Mouse (Mus musculus) heart, embryonic 12.5 days (tissue): ENCODE data around the gene Isca2. TPM values are rescaled to one million over a fixed set of nuclear protein-coding genes. Genes with fewer than 3 reads are reported as not detected.

Experiments
- ATAC-seq: fragments of 200-750 bp; cut with Nextera tagmentation; 2 replicates; pipeline ENCODE4 v1.8.0; 2017; ENCODE audit warnings: moderate TSS enrichment, moderate library complexity; ENCODE audit not compliant: insufficient number of reproducible peaks, low FRiP score
- H3K27ac ChIP-seq: fragments of 300-500 bp; sonication (generic); 2 replicates; pipeline ENCODE4 v1.5.1; 2016; ENCODE audit warnings: mild to moderate bottlenecking, moderate library complexity; ENCODE audit not compliant: poor library complexity, severe bottlenecking
- H3K27me3 ChIP-seq: fragments of 300-500 bp; sonication (generic); replicated peaks from 2 replicates; pipeline ENCODE4 v1.6.1; 2016; ENCODE audit warnings: mild to moderate bottlenecking, moderate library complexity
- H3K36me3 ChIP-seq: fragments of 300-500 bp; sonication (generic); 2 replicates; pipeline ENCODE4 v1.6.1; 2016; ENCODE audit warnings: mild to moderate bottlenecking, moderate library complexity
- H3K4me1 ChIP-seq: fragments of 300-500 bp; sonication (generic); replicated peaks from 2 replicates; pipeline ENCODE4 v1.6.1; 2016; ENCODE audit warnings: mild to moderate bottlenecking
- H3K4me2 ChIP-seq: fragments of 300-500 bp; sonication (generic); 2 replicates; pipeline ENCODE4 v1.6.1; 2016; ENCODE audit warnings: mild to moderate bottlenecking, moderate library complexity
- H3K4me3 ChIP-seq: fragments of 300-500 bp; sonication (generic); 2 replicates; pipeline ENCODE4 v1.5.1; 2016; ENCODE audit warnings: mild to moderate bottlenecking
- H3K9ac ChIP-seq: fragments of 300-500 bp; sonication (generic); 2 replicates; pipeline ENCODE4 v1.6.1; 2016; ENCODE audit warnings: mild to moderate bottlenecking, moderate library complexity
- H3K9me3 ChIP-seq: fragments of 300-500 bp; sonication (generic); replicated peaks from 2 replicates; pipeline ENCODE4 v1.6.1; 2016; ENCODE audit warnings: mild to moderate bottlenecking, moderate library complexity
- WGBS: fragments of 180-500 bp; shearing (Covaris S2); methylation state at CpG from one replicate; pipeline ENCODE4 v1.1.7; 2016; 5-methylcytosine and 5-hydroxymethylcytosine counted together
- polyA plus RNA-seq: library from polyadenylated mRNA; unstranded; fragments of >200 nt; fragmentation: Nextera tagmentation; extraction: Ambion mirVana; gene quantifications from 2 replicates; pipeline ENCODE4 v1.2.1, GENCODE M21; 2016

Gene Isca2
- polyA plus RNA-seq, 1 experiment from 2014 or later: 137 TPM

DNA sequence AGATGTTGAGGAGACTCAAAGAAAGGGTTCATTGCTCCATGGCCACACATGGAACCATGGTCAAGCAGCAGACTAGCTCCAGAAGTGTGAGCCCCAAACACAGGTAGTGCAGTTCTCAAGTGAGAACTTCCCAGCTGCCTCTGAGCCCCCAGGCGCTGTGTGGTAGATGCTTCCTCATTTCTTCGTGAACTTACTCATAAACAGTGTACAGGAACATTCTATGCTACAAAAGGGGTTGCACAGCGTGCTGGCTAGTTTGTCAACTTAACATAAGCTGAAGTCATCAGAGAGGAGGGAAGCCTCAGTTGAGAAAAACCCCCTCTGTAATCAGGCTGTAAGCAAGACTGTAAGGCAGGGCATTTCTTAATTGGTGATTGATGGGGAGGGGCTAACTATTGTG is 29.6 kb downstream of the Isca2 start:
- no peaks in the 10 kb centered on the region for H3K36me3 ChIP-seq
- 83% methylated on average over 3 of the region's 3 CpGs for WGBS
- no peak overlapping the region for H3K27ac ChIP-seq
- no peaks in the 10 kb centered on the region for H3K9me3 ChIP-seq
- H3K27me3 ChIP-seq: peaks cover 89% of the 10 kb centered on the region
- no peak for ATAC-seq
- H3K4me1 ChIP-seq: peaks cover 32% of the 10 kb centered on the region
- H3K9ac ChIP-seq: no peak overlapping the region
- no peak overlapping the region for H3K4me2 ChIP-seq
- H3K4me3 ChIP-seq: no peak overlapping the region

DNA sequence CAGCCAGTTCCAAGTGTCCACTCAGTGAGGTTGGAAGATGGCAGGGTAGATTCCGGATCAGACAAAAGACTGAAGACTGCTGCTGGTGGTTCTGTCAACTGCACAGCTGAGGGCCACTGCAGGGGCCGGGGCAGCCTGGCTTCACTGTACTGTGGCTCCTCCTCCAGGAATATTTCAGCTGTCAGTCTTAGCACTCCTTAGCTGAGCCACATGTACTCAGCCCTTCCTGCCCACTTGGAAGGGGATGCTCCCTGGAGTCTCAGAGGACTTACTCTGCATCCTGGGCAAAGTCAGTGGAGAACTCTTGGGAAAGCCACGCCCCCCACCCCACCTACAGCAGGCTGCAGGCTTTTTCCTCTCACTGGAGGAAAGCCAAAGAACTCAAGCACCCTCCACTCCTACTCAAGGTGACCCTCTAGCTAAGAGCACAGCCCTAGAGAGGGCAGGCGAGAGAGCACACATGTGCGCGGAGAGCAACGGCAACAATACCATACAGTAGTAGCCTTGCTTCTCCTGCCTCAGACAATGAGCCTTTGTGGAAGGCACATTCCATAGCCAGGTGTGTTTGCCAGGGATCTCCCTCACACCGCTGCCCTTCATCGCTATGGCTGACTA is 32.3 kb downstream of the Isca2 start:
- H3K4me2 ChIP-seq: no peak overlapping the region
- H3K27me3 ChIP-seq: peaks cover 91% of the 10 kb centered on the region
- no peaks in the 10 kb centered on the region for H3K36me3 ChIP-seq
- no peaks in the 10 kb centered on the region for H3K9me3 ChIP-seq
- no peak overlapping the region for H3K9ac ChIP-seq
- peak; percentile 48; the same call in 1 of the 2 replicates for ATAC-seq
- H3K4me1 ChIP-seq: peaks cover 29% of the 10 kb centered on the region
- no peak overlapping the region for H3K27ac ChIP-seq
- H3K4me3 ChIP-seq: no peak overlapping the region
- 57% methylated on average over 9 of the region's 9 CpGs for WGBS

GRCm38 (mm10) chr12:84806010-84806409 is 33.0 kb downstream of the Isca2 start:
- H3K4me1 ChIP-seq: peaks cover 25% of the 10 kb centered on the region
- 93% methylated on average over 1 of the region's 1 CpGs for WGBS
- no peak overlapping the region for H3K9ac ChIP-seq
- no peak overlapping the region for H3K27ac ChIP-seq
- no peaks in the 10 kb centered on the region for H3K9me3 ChIP-seq
- ATAC-seq: no peak
- H3K36me3 ChIP-seq: no peaks in the 10 kb centered on the region
- H3K27me3 ChIP-seq: peaks cover 94% of the 10 kb centered on the region
- H3K4me2 ChIP-seq: no peak overlapping the region
- H3K4me3 ChIP-seq: no peak overlapping the region

- Histone ChIP-seq H3K27ac (no peak overlapping the region), H3K9me3 (no peaks in the 10 kb centered on the region), H3K4me2 (no peak overlapping the region), H3K4me3 (no peak overlapping the region), H3K4me1 (peaks cover 22% of the 10 kb centered on the region), H3K27me3 (peaks cover 95% of the 10 kb centered on the region), H3K9ac (no peak overlapping the region), H3K36me3 (no peaks in the 10 kb centered on the region)
- ATAC-seq: no peak
- 52% methylated on average over 5 of the region's 5 CpGs for WGBS
Measured at GRCm38 (mm10) chr12:84806726-84807125, 33.7 kb downstream of the Isca2 start.

DNA sequence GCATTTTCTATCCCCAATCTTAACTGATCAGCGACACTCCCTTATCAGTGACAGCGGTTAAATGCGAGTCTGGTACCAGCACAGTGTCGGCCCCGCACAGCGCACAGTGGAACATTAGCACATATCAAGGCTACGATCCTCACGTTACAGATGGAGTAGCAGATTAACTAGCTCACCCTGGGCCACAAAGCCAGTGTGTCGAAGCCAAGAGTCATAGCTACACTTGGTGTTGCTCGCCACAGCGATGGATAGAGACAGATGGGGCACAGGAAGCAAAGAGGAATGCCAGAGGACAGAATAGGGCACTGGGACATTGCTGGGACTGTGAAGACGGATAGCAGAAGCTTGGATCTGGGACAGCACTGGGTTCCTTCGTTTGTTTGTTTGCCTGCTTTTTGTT is 34.3 kb downstream of the Isca2 start:
- Histone ChIP-seq H3K4me2 (no peak overlapping the region), H3K4me3 (no peak overlapping the region), H3K9ac (no peak overlapping the region), H3K36me3 (no peaks in the 10 kb centered on the region), H3K27ac (no peak overlapping the region), H3K27me3 (peaks cover 90% of the 10 kb centered on the region), H3K4me1 (peaks cover 20% of the 10 kb centered on the region), H3K9me3 (no peaks in the 10 kb centered on the region)
- 67% methylated on average over 13 of the region's 13 CpGs for WGBS
- ATAC-seq: no peak

GRCm38 (mm10) chr12:84809033-84809432 is 36.0 kb downstream of the Isca2 start:
- WGBS: 62% methylated on average over 6 of the region's 6 CpGs
- no peak overlapping the region for H3K4me2 ChIP-seq
- no peaks in the 10 kb centered on the region for H3K36me3 ChIP-seq
- no peak overlapping the region for H3K9ac ChIP-seq
- H3K27ac ChIP-seq: no peak overlapping the region
- H3K9me3 ChIP-seq: no peaks in the 10 kb centered on the region
- no peak overlapping the region for H3K4me3 ChIP-seq
- H3K27me3 ChIP-seq: peaks cover 90% of the 10 kb centered on the region
- ATAC-seq: no peak
- H3K4me1 ChIP-seq: peaks cover 20% of the 10 kb centered on the region

DNA sequence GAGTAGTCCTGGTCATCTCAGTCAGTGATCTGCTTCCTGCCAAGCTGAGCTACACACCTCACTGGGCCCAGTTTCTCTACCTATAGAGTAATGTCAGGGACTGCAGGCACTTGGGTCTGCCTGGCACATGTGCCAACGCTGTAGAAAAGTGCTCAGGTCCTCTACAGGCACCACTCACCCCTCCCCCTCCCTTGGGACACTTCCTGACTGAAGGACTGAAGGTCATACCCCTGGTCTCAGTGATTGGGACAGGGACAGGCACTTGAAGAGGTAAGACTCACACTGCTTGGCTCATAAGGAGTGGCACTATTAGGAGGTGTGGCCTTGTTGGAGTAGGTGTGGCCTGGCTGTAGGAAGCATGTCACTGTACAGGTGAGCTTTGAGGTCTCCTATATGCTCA is 37.8 kb downstream of the Isca2 start:
- H3K36me3 ChIP-seq: no peaks in the 10 kb centered on the region

DNA sequence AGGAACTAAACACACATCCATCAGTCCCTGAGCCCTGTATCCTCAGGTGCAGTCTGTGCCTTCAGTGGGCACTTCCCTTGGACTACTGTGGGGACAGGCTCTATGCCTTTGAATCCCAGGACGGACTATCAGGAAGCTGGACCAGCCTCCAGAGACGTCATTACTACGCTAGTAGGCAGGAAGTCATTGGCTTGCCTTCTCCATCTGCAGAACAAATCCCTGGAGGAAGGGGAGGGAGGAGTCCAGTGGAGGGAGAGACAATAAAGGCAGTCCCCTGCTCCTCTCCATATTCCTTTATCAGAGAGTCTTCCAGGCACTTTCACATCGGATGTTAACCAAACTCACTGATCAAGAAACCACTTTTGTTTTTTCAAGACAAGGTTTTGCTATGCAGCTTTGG is 38.5 kb downstream of the Isca2 start:
- Histone ChIP-seq H3K36me3 (no peaks in the 10 kb centered on the region), H3K27ac (no peak overlapping the region), H3K4me1 (peaks cover 3% of the 10 kb centered on the region), H3K4me2 (no peak overlapping the region), H3K9me3 (no peaks in the 10 kb centered on the region), H3K9ac (no peak overlapping the region), H3K4me3 (no peak overlapping the region), H3K27me3 (peaks cover 85% of the 10 kb centered on the region)
- ATAC-seq: no peak
- 47% methylated on average over 4 of the region's 4 CpGs for WGBS

More for the DNA sequence above, 37.8 kb downstream of the Isca2 start:
- Histone ChIP-seq H3K4me1 (peaks cover 10% of the 10 kb centered on the region), H3K4me2 (no peak overlapping the region), H3K27me3 (peaks cover 91% of the 10 kb centered on the region), H3K9me3 (no peaks in the 10 kb centered on the region), H3K4me3 (no peak overlapping the region), H3K27ac (no peak overlapping the region), H3K9ac (no peak overlapping the region)
- no peak for ATAC-seq
- 57% methylated on average over 1 of the region's 1 CpGs for WGBS

DNA sequence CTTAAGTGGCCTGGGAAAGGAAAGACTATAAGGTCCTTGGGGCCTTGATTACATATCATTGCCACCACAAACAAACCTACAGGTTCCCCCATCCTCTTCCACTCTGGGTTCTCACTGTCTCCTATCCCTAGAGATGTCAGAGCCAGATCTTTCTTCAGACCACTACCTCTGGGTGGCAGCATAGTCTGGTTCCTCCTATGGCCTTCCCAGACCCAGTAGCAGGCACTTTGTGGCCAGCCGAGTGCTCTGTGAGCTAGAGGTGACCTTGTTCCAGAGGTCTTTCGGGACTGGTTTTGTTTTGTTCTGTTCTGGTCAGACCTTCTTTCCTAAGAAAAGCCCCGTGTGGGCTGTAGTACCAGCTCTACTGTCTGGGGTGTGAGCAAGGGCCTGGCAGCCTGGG is 39.0 kb downstream of the Isca2 start:
- peaks cover 80% of the 10 kb centered on the region for H3K27me3 ChIP-seq
- WGBS: 46% methylated on average over 3 of the region's 3 CpGs
- H3K4me2 ChIP-seq: no peak overlapping the region
- no peaks in the 10 kb centered on the region for H3K36me3 ChIP-seq
- no peak overlapping the region for H3K27ac ChIP-seq
- no peaks in the 10 kb centered on the region for H3K4me1 ChIP-seq
- no peak for ATAC-seq
- H3K9ac ChIP-seq: no peak overlapping the region
- H3K9me3 ChIP-seq: no peaks in the 10 kb centered on the region
- H3K4me3 ChIP-seq: no peak overlapping the region

DNA sequence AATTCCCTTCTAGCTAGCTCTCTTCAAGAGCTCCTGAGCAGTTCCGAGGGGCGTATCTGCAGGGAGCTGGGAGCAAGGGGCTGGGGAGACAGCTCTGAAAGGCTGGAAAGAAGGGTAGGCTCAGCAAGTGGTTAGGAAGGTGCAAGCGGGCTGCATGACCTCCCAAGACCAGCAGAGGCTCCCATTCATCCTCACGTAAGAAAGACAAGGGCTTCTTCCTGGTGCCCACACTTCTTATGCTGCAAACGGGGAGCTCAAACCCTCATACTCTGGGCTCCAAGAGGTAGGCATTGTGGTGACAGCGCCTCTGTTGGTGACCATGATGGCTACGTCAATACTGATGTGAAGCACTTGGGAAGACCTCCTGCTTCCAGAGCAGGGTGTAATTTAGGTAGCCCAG is 40.7 kb downstream of the Isca2 start:
- Histone ChIP-seq H3K27me3 (peaks cover 62% of the 10 kb centered on the region), H3K27ac (no peak overlapping the region), H3K4me3 (no peak overlapping the region), H3K4me2 (no peak overlapping the region), H3K36me3 (no peaks in the 10 kb centered on the region), H3K9ac (no peak overlapping the region), H3K9me3 (no peaks in the 10 kb centered on the region), H3K4me1 (no peaks in the 10 kb centered on the region)
- no peak for ATAC-seq
- WGBS: 35% methylated on average over 7 of the region's 7 CpGs

DNA sequence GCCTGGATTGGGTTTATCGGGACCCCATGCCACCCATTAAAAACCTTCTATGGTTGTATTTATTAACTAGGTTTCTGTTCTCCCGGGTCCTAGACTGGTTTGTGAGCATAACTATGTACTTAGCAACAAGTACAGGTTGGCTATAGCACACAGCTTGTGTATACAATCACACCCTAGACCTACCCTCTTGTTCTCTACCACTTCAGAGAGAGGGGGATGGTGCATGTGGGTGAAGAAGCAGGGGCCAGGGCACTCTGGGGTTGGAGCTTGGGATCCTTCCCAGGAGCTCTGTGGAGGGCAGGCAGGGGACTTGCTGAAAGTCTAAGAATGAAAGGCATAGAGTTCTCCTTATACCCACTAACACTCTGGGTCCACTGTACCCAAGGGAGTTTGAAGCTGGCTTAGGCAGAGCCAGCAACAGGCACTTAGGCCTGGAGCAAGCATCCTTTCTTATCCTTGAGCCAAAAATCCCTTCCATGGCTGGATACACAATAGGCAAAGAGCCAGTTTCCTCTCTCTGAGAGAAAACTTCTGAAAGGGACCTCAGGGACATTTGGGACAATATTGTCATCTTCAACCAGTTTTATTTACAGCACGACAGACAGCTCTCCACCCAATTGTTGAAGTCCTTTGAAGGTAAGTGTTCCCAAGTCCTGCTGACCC is 41.7 kb downstream of the Isca2 start:
- Histone ChIP-seq H3K9me3 (no peaks in the 10 kb centered on the region), H3K4me2 (no peak overlapping the region), H3K27me3 (peaks cover 53% of the 10 kb centered on the region), H3K36me3 (no peaks in the 10 kb centered on the region), H3K4me1 (no peaks in the 10 kb centered on the region), H3K27ac (no peak overlapping the region), H3K4me3 (no peak overlapping the region), H3K9ac (no peak overlapping the region)
- no peak for ATAC-seq
- WGBS: 82% methylated on average over 3 of the region's 3 CpGs

GRCm38 (mm10) chr12:84818496-84818895 is 45.4 kb downstream of the Isca2 start:
- Histone ChIP-seq H3K4me3 (no peak overlapping the region), H3K9ac (no peak overlapping the region), H3K4me1 (peaks cover 7% of the 10 kb centered on the region; the same call in 1 of the 2 replicates), H3K36me3 (no peaks in the 10 kb centered on the region), H3K27me3 (peaks cover 60% of the 10 kb centered on the region), H3K27ac (no peak overlapping the region), H3K9me3 (no peaks in the 10 kb centered on the region), H3K4me2 (no peak overlapping the region)
- 62% methylated on average over 4 of the region's 4 CpGs for whole genome bisulfite sequencing
- ATAC-seq: no peak
